Mouse (Mus musculus): ENCODE results near the gene Lpp. TPM values are rescaled to one million over a fixed set of nuclear protein-coding genes. Genes with fewer than 3 reads are reported as not detected.

Lpp gene
- polyA plus RNA-seq, 1 experiment from 2014 or later, result 14.4 TPM

- Histone ChIP-seq H3K27ac (ENCODE audit: low read depth, low read length) (no peak overlapping the region), H3K36me3 (ENCODE audit: control insufficient read depth, insufficient read depth, low read length) (no peaks in the 10 kb centered on the region), H3K4me2 (no peak overlapping the region), H3K9ac (ENCODE audit: low read length) (no peak overlapping the region), H3K27me3 (ENCODE audit: control insufficient read depth, insufficient read depth, low read length) (no peaks in the 10 kb centered on the region), H3K9me3 (ENCODE audit: control insufficient read depth, low read length) (no peaks in the 10 kb centered on the region), H3K4me3 (ENCODE audit: low read depth, low read length) (no peak overlapping the region), H3K4me1 (ENCODE audit: control insufficient read depth, insufficient read depth, low read length) (peaks cover 4% of the 10 kb centered on the region; the same call in 1 of the 2 replicates)
- DNase-seq (ENCODE audit: low spot score, missing footprints) (no peak), ATAC-seq (ENCODE audit: low FRiP score) (no peak)
- WGBS, result 96% methylated on average over 4 of the region's 4 CpGs
Measured at GRCm38 (mm10) chr16:24438438-24438837, 45.1 kb downstream of the Lpp start.

- Histone ChIP-seq H3K9me3 (ENCODE audit: control insufficient read depth, low read length) (no peaks in the 10 kb centered on the region), H3K9ac (ENCODE audit: low read length) (no peak overlapping the region), H3K4me1 (ENCODE audit: control insufficient read depth, insufficient read depth, low read length) (peaks cover 6% of the 10 kb centered on the region; the same call in 1 of the 2 replicates), H3K27me3 (ENCODE audit: control insufficient read depth, insufficient read depth, low read length) (no peaks in the 10 kb centered on the region), H3K4me3 (ENCODE audit: low read depth, low read length) (no peak overlapping the region), H3K27ac (ENCODE audit: low read depth, low read length) (no peak overlapping the region), H3K36me3 (ENCODE audit: control insufficient read depth, insufficient read depth, low read length) (no peaks in the 10 kb centered on the region), H3K4me2 (no peak overlapping the region)
- ATAC-seq (ENCODE audit: low FRiP score) (no peak), DNase-seq (ENCODE audit: low spot score, missing footprints) (no peak)
- WGBS, result 59% methylated on average over 1 of the region's 1 CpGs
Measured at GRCm38 (mm10) chr16:24441338-24441737, 48.0 kb downstream of the Lpp start.

GRCm38 (mm10) chr16:24442500-24443122 lies 49.3 kb downstream of the Lpp start:
- ATAC-seq (ENCODE audit: low FRiP score), result no peak
- Histone ChIP-seq H3K9ac (ENCODE audit: low read length) (no peak overlapping the region), H3K9me3 (ENCODE audit: control insufficient read depth, low read length) (no peaks in the 10 kb centered on the region), H3K36me3 (ENCODE audit: control insufficient read depth, insufficient read depth, low read length) (no peaks in the 10 kb centered on the region), H3K27me3 (ENCODE audit: control insufficient read depth, insufficient read depth, low read length) (no peaks in the 10 kb centered on the region), H3K4me2 (no peak overlapping the region), H3K4me1 (ENCODE audit: control insufficient read depth, insufficient read depth, low read length) (peaks cover 7% of the 10 kb centered on the region; the same call in 1 of the 2 replicates), H3K27ac (ENCODE audit: low read depth, low read length) (no peak overlapping the region), H3K4me3 (ENCODE audit: low read depth, low read length) (no peak overlapping the region)
- DNase-seq (ENCODE audit: low spot score, missing footprints), result no peak
- 74% methylated on average over 5 of the region's 5 CpGs for WGBS

GRCm38 (mm10) chr16:24443123-24443515 lies 49.8 kb downstream of the Lpp start:
- DNase-seq (ENCODE audit: low spot score, missing footprints) (no peak), ATAC-seq (ENCODE audit: low FRiP score) (no peak)
- no peak overlapping the region for H3K27ac ChIP-seq (ENCODE audit: low read depth, low read length)
- H3K9me3 ChIP-seq (ENCODE audit: control insufficient read depth, low read length), result no peaks in the 10 kb centered on the region
- H3K27me3 ChIP-seq (ENCODE audit: control insufficient read depth, insufficient read depth, low read length), result no peaks in the 10 kb centered on the region
- H3K4me3 ChIP-seq (ENCODE audit: low read depth, low read length), result no peak overlapping the region
- H3K36me3 ChIP-seq (ENCODE audit: control insufficient read depth, insufficient read depth, low read length), result no peaks in the 10 kb centered on the region
- WGBS, result 51% methylated on average over 7 of the region's 7 CpGs
- no peak overlapping the region for H3K9ac ChIP-seq (ENCODE audit: low read length)
- H3K4me1 ChIP-seq (ENCODE audit: control insufficient read depth, insufficient read depth, low read length), result peaks cover 9% of the 10 kb centered on the region; the same call in 1 of the 2 replicates
- no peak overlapping the region for H3K4me2 ChIP-seq

- H3K27ac ChIP-seq (ENCODE audit: low read depth, low read length), result no peak overlapping the region
- ATAC-seq (ENCODE audit: low FRiP score), result no peak
Measured at GRCm38 (mm10) chr16:24443555-24443954, 50.2 kb downstream of the Lpp start.

GRCm38 (mm10) chr16:24444818-24445217 lies 51.5 kb downstream of the Lpp start:
- Histone ChIP-seq H3K27me3 (ENCODE audit: control insufficient read depth, insufficient read depth, low read length) (no peaks in the 10 kb centered on the region), H3K4me1 (ENCODE audit: control insufficient read depth, insufficient read depth, low read length) (peaks cover 11% of the 10 kb centered on the region; the same call in 1 of the 2 replicates), H3K36me3 (ENCODE audit: control insufficient read depth, insufficient read depth, low read length) (no peaks in the 10 kb centered on the region), H3K4me3 (ENCODE audit: low read depth, low read length) (no peak overlapping the region), H3K9ac (ENCODE audit: low read length) (no peak overlapping the region), H3K9me3 (ENCODE audit: control insufficient read depth, low read length) (no peaks in the 10 kb centered on the region), H3K27ac (ENCODE audit: low read depth, low read length) (no peak overlapping the region), H3K4me2 (no peak overlapping the region)
- DNase-seq (ENCODE audit: low spot score, missing footprints) (no peak), ATAC-seq (ENCODE audit: low FRiP score) (no peak)
- 75% methylated on average over 4 of the region's 4 CpGs for WGBS

More at GRCm38 (mm10) chr16:24443555-24443954, 50.2 kb downstream of the Lpp start:
- H3K9ac ChIP-seq (ENCODE audit: low read length), result no peak overlapping the region
- H3K4me3 ChIP-seq (ENCODE audit: low read depth, low read length), result no peak overlapping the region
- no peak for DNase-seq (ENCODE audit: low spot score, missing footprints)
- H3K4me1 ChIP-seq (ENCODE audit: control insufficient read depth, insufficient read depth, low read length), result peaks cover 9% of the 10 kb centered on the region; the same call in 1 of the 2 replicates
- no peaks in the 10 kb centered on the region for H3K27me3 ChIP-seq (ENCODE audit: control insufficient read depth, insufficient read depth, low read length)
- H3K36me3 ChIP-seq (ENCODE audit: control insufficient read depth, insufficient read depth, low read length), result no peaks in the 10 kb centered on the region
- H3K9me3 ChIP-seq (ENCODE audit: control insufficient read depth, low read length), result no peaks in the 10 kb centered on the region
- no peak overlapping the region for H3K4me2 ChIP-seq
- 56% methylated on average over 5 of the region's 5 CpGs for WGBS

GRCm38 (mm10) chr16:24445473-24445872 lies 52.2 kb downstream of the Lpp start:
- no peak for DNase-seq (ENCODE audit: low spot score, missing footprints)
- H3K4me3 ChIP-seq (ENCODE audit: low read depth, low read length), result no peak overlapping the region
- 52% methylated on average over 3 of the region's 3 CpGs for WGBS
- H3K36me3 ChIP-seq (ENCODE audit: control insufficient read depth, insufficient read depth, low read length), result no peaks in the 10 kb centered on the region
- no peaks in the 10 kb centered on the region for H3K27me3 ChIP-seq (ENCODE audit: control insufficient read depth, insufficient read depth, low read length)
- H3K27ac ChIP-seq (ENCODE audit: low read depth, low read length), result no peak overlapping the region
- peaks cover 13% of the 10 kb centered on the region; the same call in 1 of the 2 replicates for H3K4me1 ChIP-seq (ENCODE audit: control insufficient read depth, insufficient read depth, low read length)
- H3K9ac ChIP-seq (ENCODE audit: low read length), result no peak overlapping the region
- no peak overlapping the region for H3K4me2 ChIP-seq
- H3K9me3 ChIP-seq (ENCODE audit: control insufficient read depth, low read length), result no peaks in the 10 kb centered on the region
- no peak for ATAC-seq (ENCODE audit: low FRiP score)

GRCm38 (mm10) chr16:24446449-24446848 lies 53.1 kb downstream of the Lpp start:
- Histone ChIP-seq H3K27me3 (ENCODE audit: control insufficient read depth, insufficient read depth, low read length) (no peaks in the 10 kb centered on the region), H3K36me3 (ENCODE audit: control insufficient read depth, insufficient read depth, low read length) (no peaks in the 10 kb centered on the region), H3K27ac (ENCODE audit: low read depth, low read length) (no peak overlapping the region), H3K9me3 (ENCODE audit: control insufficient read depth, low read length) (no peaks in the 10 kb centered on the region), H3K9ac (ENCODE audit: low read length) (no peak overlapping the region), H3K4me2 (no peak overlapping the region), H3K4me3 (ENCODE audit: low read depth, low read length) (no peak overlapping the region), H3K4me1 (ENCODE audit: control insufficient read depth, insufficient read depth, low read length) (peaks cover 13% of the 10 kb centered on the region; the same call in 1 of the 2 replicates)
- 85% methylated on average over 1 of the region's 1 CpGs for WGBS
- ATAC-seq (ENCODE audit: low FRiP score) (no peak), DNase-seq (ENCODE audit: low spot score, missing footprints) (no peak)

- no peak overlapping the region for H3K4me3 ChIP-seq (ENCODE audit: low read depth, low read length)
- H3K9ac ChIP-seq (ENCODE audit: low read length), result no peak overlapping the region
- WGBS, result 58% methylated on average over 7 of the region's 7 CpGs
- peaks cover 11% of the 10 kb centered on the region; the same call in 1 of the 2 replicates for H3K4me1 ChIP-seq (ENCODE audit: control insufficient read depth, insufficient read depth, low read length)
- no peak overlapping the region for H3K27ac ChIP-seq (ENCODE audit: low read depth, low read length)
- ATAC-seq (ENCODE audit: low FRiP score) (no peak), DNase-seq (ENCODE audit: low spot score, missing footprints) (no peak)
- no peaks in the 10 kb centered on the region for H3K9me3 ChIP-seq (ENCODE audit: control insufficient read depth, low read length)
- H3K27me3 ChIP-seq (ENCODE audit: control insufficient read depth, insufficient read depth, low read length), result no peaks in the 10 kb centered on the region
- H3K36me3 ChIP-seq (ENCODE audit: control insufficient read depth, insufficient read depth, low read length), result no peaks in the 10 kb centered on the region
- no peak overlapping the region for H3K4me2 ChIP-seq
Measured at GRCm38 (mm10) chr16:24447666-24448492, 54.6 kb downstream of the Lpp start.

Data from midbrain, embryonic 11.5 days (tissue).